Mouse (Mus musculus) intestine, embryonic 14.5 days (tissue): ENCODE results near the gene Metap2. TPM values are rescaled to one million over a fixed set of nuclear protein-coding genes. Genes with fewer than 3 reads are reported as not detected.
"Not testable (repeated sequence)": the region's sequence is repeated elsewhere in the genome, so short reads cannot be mapped to it uniquely, and the experiment has no call there.

Source experiments
- ATAC-seq: fragments of 200-750 bp; cut with Nextera tagmentation; replicated peaks from 2 replicates; pipeline ENCODE4 v1.8.0; 2017; ENCODE audit warnings: low read depth, moderate number of reproducible peaks, moderate TSS enrichment, moderate library complexity; ENCODE audit not compliant: low FRiP score, low TSS enrichment
- DNase-seq: peaks from one replicate; pipeline ENCODE4 v3.0.0-alpha.2; 2018; ENCODE audit warnings: low spot score
- H3K27ac ChIP-seq: fragments of 300-500 bp; sonication (generic); 2 replicates; pipeline ENCODE4 v1.5.1; 2014; ENCODE audit warnings: low read depth, mild to moderate bottlenecking, control low read depth
- H3K27me3 ChIP-seq: fragments of 300-500 bp; sonication (generic); replicated peaks from 2 replicates; pipeline ENCODE4 v1.6.1; 2014; ENCODE audit warnings: low read length, control low read depth; ENCODE audit not compliant: control insufficient read depth, insufficient read depth
- H3K36me3 ChIP-seq: fragments of 300-500 bp; sonication (generic); 2 replicates; pipeline ENCODE4 v1.6.1; 2014; ENCODE audit warnings: low read length, control low read depth; ENCODE audit not compliant: control insufficient read depth, insufficient read depth
- H3K4me1 ChIP-seq: fragments of 300-500 bp; sonication (generic); replicated peaks from 2 replicates; pipeline ENCODE4 v1.6.1; 2014; ENCODE audit warnings: low read length, control low read depth, mixed read lengths; ENCODE audit not compliant: control insufficient read depth, insufficient read depth
- H3K4me2 ChIP-seq: fragments of 300-500 bp; sonication (generic); 2 replicates; pipeline ENCODE4 v1.6.1; 2014; ENCODE audit warnings: low read length
- H3K4me3 ChIP-seq: fragments of 300-500 bp; sonication (generic); 2 replicates; pipeline ENCODE4 v1.5.1; 2014; ENCODE audit warnings: low read depth, low read length, control low read depth, mixed read lengths
- H3K9ac ChIP-seq: fragments of 300-500 bp; sonication (generic); 2 replicates; pipeline ENCODE4 v1.6.1; 2014; ENCODE audit warnings: mild to moderate bottlenecking, low read length
- H3K9me3 ChIP-seq: fragments of 300-500 bp; sonication (generic); 2 replicates; pipeline ENCODE4 v1.6.1; 2016; ENCODE audit warnings: low read length, control low read depth; ENCODE audit not compliant: control insufficient read depth
- WGBS: fragments of 180-500 bp; shearing (Covaris S2); extraction: QIAGEN DNeasy Blood & Tissue Kit; methylation state at CpG from one replicate; pipeline ENCODE4 v1.1.7; 2014; 5-methylcytosine and 5-hydroxymethylcytosine counted together
- polyA plus RNA-seq: library from polyadenylated mRNA; unstranded; fragments of >200 nt; fragmentation: Nextera tagmentation; extraction: Ambion mirVana; gene quantifications from 2 replicates; pipeline ENCODE4 v1.2.1, GENCODE M21; 2014

Gene Metap2
- polyA plus RNA-seq, 1 experiment from 2014 or later: 206 TPM

DNA sequence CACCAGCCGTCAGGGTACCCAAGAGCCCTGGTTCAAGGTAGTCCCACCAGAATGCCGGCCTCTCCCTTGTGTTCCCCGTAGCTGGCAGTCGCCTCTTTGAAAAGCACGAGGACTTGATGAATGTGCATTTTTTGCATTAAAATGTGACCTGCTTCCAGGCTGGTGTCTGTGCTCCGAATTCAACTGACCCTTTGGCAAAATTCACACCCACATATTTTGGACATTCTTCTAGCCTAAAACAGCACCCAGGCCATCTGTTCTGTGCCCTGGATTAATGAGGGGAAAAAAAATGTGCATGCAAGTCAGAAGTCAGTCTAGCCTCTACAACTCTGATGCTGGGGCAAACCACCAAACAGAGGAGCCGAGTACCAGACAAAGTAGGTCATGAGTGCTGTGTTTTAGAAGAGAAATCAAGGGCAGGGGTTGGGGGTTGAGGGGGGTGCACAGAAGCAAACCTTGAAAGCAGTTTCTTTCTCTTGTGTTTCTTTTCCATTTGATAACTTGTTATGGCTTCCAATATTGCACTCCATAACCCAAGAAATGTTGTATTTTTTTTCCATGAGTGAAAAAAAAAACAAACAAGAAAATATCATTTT lies 86.2 kb downstream of the Metap2 start:
- DNase-seq (no peak), ATAC-seq (no peak)
- Histone ChIP-seq H3K36me3 (no peaks in the 10 kb centered on the region), H3K27me3 (no peaks in the 10 kb centered on the region), H3K4me1 (no peaks in the 10 kb centered on the region), H3K4me2 (no peak overlapping the region), H3K27ac (no peak overlapping the region), H3K9ac (no peak overlapping the region), H3K9me3 (no peaks in the 10 kb centered on the region), H3K4me3 (no peak overlapping the region)
- WGBS: 42% methylated on average over 7 of the region's 7 CpGs

GRCm38 (mm10) chr10:93809438-93809837 lies 87.5 kb downstream of the Metap2 start:
- not testable (repeated sequence) for H3K27me3 ChIP-seq, H3K4me3 ChIP-seq, DNase-seq, H3K27ac ChIP-seq, H3K4me2 ChIP-seq, H3K9ac ChIP-seq, H3K36me3 ChIP-seq, ATAC-seq, H3K9me3 ChIP-seq, H3K4me1 ChIP-seq
- 93% methylated on average over 8 of the region's 8 CpGs for WGBS

Other genes with a start within 250 kb of the Metap2 start
- 0.38 and 0.86 TPM in 2 replicates for gene Usp44, start 65.5 kb downstream of the Metap2 start, polyA plus RNA-seq
- 25.6 and 30.0 TPM in 2 replicates for gene Vezt, start 138.7 kb upstream of the Metap2 start, polyA plus RNA-seq
- gene Fgd6, start 138.9 kb upstream of the Metap2 start, polyA plus RNA-seq: 5.0 and 5.1 TPM in 2 replicates